Mouse (Mus musculus) MEL (cell line): ENCODE data around the gene Mlx.

ENCODE experiments used
- CTCF ChIP-seq, 3 experiments: IDR thresholded peaks in 2 of 3; conservative IDR thresholded peaks in 1 of 3; 2 replicates each; pipeline ENCODE4 v1.5.1; 2011 to 2012; ENCODE audit warnings: low read length in 3 of 3, low read depth in 2 of 3, mild to moderate bottlenecking in 2 of 3, improper control_type of control experiment in 1 of 3, inconsistent platforms in 1 of 3, mixed read lengths in 1 of 3, moderate library complexity in 1 of 3; ENCODE audit not compliant: control insufficient read depth in 1 of 3, insufficient read depth in 1 of 3, poor library complexity in 1 of 3, severe bottlenecking in 1 of 3
- GATA1 ChIP-seq: IDR thresholded peaks from 2 replicates; pipeline ENCODE4 v1.6.1; 2011; ENCODE audit warnings: low read depth, low read length, improper control_type of control experiment
- MEF2A ChIP-seq: IDR thresholded peaks from 2 replicates; pipeline ENCODE4 v1.6.1; 2014; ENCODE audit warnings: low read depth, mild to moderate bottlenecking, inconsistent platforms, low read length, improper control_type of control experiment; ENCODE audit not compliant: poor library complexity, insufficient replicate concordance, severe bottlenecking; ENCODE audit errors: extremely low read depth
- POLR2A ChIP-seq, 2 experiments: IDR thresholded peaks; 2 replicates each; pipeline ENCODE4 v1.6.1; 2011 to 2012; ENCODE audit warnings: low read length in 2 of 2, mild to moderate bottlenecking in 2 of 2, control low read depth in 1 of 2, improper control_type of control experiment in 1 of 2, low read depth in 1 of 2, moderate library complexity in 1 of 2; ENCODE audit not compliant: control insufficient read depth in 1 of 2, insufficient read depth in 1 of 2, poor library complexity in 1 of 2
- RCOR1 ChIP-seq: IDR thresholded peaks from 2 replicates; pipeline ENCODE4 v1.6.1; 2012; ENCODE audit warnings: low read depth, mild to moderate bottlenecking, inconsistent platforms, low read length, improper control_type of control experiment
- ZKSCAN1 ChIP-seq: IDR thresholded peaks from 2 replicates; pipeline ENCODE4 v1.6.1; 2012; ENCODE audit warnings: low read depth, mild to moderate bottlenecking, inconsistent platforms, low read length, improper control_type of control experiment, moderate library complexity

- no peak for TF ChIP-seq RCOR1
- TF ChIP-seq CTCF (IDR thresholded peaks at IDR 0.05 in 2 of 3, conservative IDR thresholded peaks at IDR 0.05 in 1 of 3; ENCODE audit: control insufficient read depth in 1 of 3, insufficient read depth in 1 of 3, low read depth in 2 of 3, low read length in 3 of 3, poor library complexity in 1 of 3, severe bottlenecking in 1 of 3): no peak
- TF ChIP-seq MEF2A: no peak
- no peak for TF ChIP-seq ZKSCAN1
- no peak for TF ChIP-seq POLR2A (IDR thresholded peaks at IDR 0.05; ENCODE audit: control insufficient read depth in 1 of 2, insufficient read depth in 1 of 2, low read depth in 1 of 2, low read length in 2 of 2, poor library complexity in 1 of 2)
- TF ChIP-seq GATA1: no peak
These were observed 23.6 kb downstream of the Mlx start for GRCm38 (mm10) chr11:101110708-101111107.
